Mouse (Mus musculus) heart, postnatal 10 days (tissue): ENCODE results near the gene Sema3e. TPM values are rescaled to one million over a fixed set of nuclear protein-coding genes. Genes with fewer than 3 reads are reported as not detected.

Experiments used
- DNase-seq, 2 experiments: peaks; one replicate each; pipeline ENCODE4 v3.0.0; 2021
- intact Hi-C: fragments of 180-260 bp; cut with DNase I; formaldehyde crosslinking; loops from one replicate; pipeline ENCODE4 v1.15.1; 2025
- total RNA-seq, 2 experiments: library from RNA; stranded (reverse); gene quantifications; 2 replicates each; pipeline ENCODE4 v1.2.3; 2021

Sema3e gene
- total RNA-seq, 2 experiments from 2014 or later = 0.12 to 0.19 TPM

DNA sequence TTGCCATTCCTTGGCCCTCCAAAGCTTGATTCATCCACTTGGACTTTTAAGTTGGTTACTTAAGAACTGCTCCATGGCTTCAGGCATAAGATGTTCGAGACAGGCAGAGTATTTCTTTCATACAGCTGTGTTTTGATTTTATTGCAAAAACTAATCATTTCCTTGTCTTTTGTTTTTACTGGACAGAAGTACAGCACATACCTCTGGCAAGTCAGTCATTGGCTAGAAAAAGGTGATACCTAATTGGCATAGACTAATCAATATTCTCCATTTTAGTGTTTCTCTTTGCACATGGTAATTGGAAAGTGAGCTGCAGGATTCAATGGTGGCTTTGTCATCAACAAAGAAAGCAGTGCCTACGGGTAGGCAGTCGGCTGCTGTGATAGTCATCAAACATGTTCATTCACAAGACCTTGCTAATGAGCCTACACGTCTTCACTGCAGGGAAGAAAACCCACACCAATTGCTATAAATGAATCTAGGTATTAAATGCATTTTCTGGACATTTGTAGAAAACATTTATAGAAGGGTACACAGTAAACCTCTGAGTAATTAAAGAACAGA, 37.9 kb downstream of the Sema3e start:
- DNase-seq = no peak
- intact Hi-C loops = no loop called here

DNA sequence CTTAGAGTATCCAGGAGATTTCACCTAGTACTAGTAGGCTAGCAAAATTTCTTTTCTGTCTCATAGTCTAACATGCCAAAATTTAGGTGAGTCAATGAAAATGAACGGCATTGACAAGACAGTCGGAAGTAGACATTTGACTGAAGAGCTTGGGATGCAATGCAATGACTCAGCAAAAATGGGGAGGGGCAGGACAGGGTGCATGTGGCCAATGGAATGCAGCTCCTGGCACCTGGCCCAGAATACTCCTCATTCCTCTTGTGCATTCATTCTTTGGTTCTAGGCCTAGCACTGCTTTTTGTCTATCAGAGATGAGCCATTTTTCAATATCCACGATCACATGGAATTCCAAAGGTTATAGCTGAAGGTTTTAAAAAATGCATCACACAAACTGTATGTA, 48.1 kb downstream of the Sema3e start:
- intact Hi-C loops = no loop called here
- DNase-seq = peak; percentile 58 to 68

DNA sequence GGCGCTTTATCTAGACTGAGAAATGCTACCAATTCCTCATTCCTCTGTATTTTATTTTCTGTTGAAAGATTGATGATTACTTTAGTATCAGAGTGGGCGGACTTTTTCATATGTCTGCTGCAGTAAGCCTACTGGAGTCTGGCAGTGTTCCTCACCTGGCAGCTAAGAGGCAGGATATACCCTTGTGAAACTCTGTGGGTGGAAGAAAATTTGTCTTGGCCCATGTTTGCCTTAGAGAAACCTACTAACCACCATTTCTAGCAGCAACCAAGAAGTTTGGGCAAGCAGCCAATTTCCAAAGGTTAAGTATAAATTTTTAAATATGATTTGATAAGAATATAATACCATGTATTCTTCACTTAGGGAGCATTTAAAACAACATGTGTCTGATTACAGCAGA, 63.0 kb downstream of the Sema3e start:
- no peak for DNase-seq
- intact Hi-C loops = no loop called here

DNA sequence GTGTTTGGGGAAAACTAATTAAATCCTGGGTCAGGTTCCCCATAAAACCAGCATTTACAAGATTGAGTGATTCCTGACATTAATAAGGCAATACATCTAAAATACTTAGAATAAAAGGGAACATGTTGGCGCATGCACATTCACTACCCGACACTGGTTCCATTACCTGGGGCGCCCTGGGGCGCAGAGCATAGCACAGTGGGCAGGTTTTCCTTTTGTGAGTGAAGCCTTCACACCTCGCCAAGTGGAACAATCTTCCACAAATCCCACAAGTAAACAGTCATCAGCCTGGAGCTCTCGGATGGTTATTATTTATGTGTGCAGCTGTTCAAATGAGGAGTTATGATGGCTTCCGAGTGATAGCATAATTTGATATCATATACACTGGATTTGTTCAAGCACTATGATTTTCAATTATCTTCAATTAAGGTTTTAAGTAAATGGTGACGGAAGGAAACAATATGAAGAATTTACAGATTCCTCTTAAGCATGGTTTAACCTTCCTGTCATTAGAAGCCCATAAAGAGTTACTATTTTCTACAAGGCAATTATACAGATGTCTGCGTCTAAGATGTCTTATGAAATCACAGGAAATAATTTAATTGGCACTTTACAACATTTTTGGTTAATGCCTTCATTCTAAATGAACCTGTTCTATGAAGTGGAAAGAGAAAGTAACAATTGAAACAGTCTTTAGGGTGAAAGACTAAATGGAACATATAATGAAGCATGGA, 65.0 kb downstream of the Sema3e start:
- intact Hi-C loops = no loop called here
- no peak for DNase-seq

DNA sequence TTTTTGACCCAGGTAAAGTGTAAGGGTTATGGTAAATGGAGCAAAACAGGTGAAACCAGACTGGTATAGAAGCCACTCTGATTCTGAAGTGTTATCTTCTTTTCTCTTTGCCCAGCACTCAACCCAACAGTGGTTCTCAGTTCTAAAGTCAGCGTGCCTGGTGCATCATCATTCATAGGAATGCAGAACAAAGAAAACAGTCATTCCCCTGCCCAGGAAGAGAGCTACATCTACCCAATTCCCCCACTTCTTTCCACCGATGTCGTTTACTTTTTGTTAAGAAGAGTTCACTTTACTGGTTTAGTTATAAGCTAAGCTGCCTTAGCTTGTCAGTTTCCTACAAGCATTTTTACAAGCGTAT, 65.5 kb downstream of the Sema3e start:
- no peak for DNase-seq
- intact Hi-C loops = no loop called here

DNA sequence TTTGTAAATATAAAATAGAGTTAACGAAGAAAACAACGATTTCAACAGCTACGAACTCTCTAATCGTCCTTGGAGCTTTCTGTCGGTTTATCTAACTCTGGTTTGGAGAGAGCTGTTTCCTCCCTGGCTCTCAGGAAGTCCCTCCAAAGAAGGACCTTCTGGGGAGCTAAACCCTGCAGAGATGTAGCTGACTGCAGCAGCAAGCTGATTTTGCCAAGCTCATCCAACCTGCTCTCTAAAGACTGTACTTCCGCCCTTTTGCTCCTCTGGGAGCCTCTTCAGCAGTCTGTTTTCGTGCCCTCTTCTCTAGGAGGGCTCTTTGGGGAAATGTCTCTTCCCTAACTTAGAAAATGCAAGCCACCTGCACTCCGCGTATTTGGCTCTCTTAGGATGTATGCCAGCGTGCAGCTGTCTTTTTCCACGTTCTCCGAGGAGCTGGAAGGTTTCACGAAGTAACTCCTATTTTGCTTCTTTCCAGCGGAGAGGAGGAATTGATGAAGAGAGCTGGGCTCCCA, 67.2 kb downstream of the Sema3e start:
- no peak for DNase-seq
- intact Hi-C loops = no loop called here

DNA sequence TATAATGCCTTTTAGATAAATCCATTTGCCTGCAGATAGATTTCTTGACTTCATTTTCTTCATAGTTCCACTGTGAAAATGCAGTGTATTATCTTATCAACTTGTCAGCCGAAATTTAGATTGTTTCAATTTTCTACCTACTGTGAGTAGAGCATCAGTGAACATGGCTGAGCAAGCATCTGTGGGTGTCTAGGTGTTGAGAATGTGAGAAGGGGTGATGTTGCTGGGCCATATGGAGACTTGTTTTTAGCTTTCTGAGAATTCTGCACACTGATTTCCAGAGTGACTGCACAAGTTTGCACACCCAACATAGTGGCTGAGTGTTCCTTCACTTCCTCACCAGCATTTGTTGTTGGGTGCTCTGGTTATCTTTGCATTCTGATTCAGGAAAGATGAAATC, 71.1 kb downstream of the Sema3e start:
- intact Hi-C loops = no loop called here
- no peak for DNase-seq

DNA sequence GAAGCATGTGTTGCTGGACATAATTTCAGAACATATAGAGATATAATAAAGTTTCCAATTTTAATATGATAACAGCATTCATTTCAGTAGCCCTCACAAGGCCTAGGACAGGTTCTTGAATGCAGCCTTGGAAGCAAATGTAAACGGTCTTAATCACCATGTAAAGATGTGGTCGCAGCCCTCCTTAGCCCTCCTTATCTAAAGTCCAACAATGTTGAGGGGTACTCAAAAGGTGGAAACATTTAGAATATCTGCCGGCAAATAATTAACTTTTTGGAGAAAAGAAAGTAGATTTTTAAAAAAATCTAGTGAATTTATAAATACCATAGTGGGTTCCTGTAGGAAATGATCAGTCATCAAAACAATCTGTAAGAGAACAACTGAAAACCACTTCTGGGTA, 73.6 kb downstream of the Sema3e start:
- DNase-seq = no peak
- intact Hi-C loops = no loop called here

DNA sequence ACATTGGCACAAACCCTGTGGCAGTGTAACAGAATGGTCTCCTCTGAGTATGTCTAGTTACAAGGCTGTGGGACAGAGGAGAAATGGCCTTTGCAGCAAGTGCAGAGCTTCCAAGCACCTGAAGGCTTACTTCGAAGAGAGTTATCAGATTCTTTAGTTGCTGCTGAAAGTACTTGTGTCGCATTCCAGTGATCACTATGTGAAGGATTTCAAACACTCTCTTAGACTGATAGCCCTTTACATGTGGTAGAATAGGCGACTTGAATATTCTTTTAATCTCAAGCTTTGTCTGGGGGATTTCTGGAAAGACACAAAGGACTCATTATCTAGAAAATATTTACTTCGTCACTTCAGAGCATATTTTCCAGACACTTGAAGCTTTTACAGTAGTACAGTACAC, 82.3 kb downstream of the Sema3e start:
- intact Hi-C loops = no loop called here
- DNase-seq = no peak

DNA sequence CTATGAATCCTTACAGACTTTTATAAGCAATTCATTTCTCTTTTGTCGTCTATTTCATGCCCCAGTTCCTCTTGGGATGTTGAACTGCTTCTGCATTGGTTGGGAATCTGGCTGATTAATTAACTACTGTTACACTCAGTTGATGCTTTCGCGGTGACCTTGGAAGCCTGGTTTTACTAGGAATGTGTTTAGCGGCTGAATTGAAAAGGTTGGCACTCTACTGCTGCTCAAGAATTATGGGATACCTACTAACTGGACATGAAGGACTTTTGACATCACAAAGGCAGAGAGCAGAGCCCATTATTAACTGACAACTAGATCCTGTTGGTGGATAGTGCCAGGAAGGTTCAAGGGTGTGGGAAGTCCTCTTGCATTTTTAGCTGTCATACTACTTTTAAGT, 83.9 kb downstream of the Sema3e start:
- intact Hi-C loops = no loop called here
- no peak for DNase-seq

DNA sequence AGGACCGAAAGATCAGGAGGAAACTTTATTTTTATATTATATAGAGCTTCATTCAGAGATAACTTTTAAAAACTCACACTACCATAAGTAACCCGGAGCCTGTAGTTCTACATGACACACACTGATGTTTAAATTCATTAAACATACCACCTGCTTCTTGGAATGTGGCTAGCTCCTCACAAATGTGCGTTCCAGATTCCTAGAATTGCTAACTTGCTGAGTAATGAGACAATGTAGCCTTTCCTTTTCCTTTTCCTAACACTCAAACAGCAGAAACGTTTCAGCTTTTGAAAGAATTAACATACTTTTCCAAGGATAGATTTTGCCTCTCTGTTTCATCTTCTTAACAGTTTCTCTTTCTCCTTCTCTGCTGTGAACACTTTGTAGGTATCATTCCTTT, 86.3 kb downstream of the Sema3e start:
- DNase-seq = no peak
- intact Hi-C loops = no loop called here

DNA sequence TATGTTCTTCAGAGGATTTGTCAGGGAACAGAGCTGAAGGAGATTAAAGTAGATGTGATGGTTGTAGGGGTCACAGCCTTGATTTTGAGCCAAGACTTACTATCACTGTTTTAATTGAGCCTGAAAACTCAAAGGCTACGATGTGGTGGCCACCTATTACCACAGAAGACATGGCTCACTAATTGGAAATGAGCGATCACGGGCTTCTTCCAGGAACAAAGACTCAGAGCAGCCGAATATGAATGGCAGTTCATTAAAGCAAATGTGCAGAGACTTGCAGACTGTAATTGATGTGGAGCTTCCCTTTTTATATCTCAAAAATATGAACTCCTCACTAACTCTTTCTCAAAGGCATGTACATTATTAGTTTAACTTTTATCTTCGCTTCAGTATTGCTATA, 96.8 kb downstream of the Sema3e start:
- intact Hi-C loops = no loop called here

DNA sequence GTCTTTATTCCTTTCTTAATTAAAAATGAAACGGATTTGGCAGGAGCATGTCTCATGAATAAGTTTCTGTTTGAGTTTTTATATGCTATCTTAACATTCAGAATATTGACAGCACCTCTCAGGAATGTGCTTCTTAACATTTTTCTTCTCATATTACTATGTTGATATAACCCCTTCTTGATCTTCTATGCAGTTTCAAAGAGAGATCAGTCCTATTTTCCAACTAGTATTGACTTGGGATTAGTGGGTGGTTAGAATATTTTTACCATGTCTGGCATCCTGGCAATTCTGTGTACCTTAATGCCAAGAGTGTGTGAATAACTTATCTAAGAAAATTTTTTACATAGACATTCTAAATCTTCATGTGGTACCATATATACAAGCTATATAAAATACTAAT, 101.5 kb downstream of the Sema3e start:
- DNase-seq = no peak
- intact Hi-C loops = no loop called here

More for the DNA sequence above, 96.8 kb downstream of the Sema3e start:
- no peak for DNase-seq

DNA sequence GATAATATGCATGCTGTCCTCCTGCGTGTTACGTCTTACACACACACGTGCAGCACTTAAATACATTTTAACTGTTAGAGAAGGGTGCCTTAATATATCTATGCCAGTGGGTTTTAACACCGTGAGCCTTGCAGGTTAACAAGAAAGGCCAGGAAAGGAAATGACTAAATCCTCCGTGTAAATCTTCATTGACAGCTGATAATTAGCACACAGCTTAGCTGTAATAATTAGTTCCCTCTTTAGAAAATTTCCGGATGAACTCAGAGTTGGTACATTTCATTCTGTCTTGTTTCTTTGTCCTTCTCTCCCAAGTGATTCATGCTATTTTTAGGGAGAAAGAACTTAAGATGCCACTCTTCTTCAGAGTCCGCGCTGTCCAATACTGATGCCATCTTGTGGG, 110.9 kb downstream of the Sema3e start:
- intact Hi-C loops = no loop called here
- DNase-seq = no peak

DNA sequence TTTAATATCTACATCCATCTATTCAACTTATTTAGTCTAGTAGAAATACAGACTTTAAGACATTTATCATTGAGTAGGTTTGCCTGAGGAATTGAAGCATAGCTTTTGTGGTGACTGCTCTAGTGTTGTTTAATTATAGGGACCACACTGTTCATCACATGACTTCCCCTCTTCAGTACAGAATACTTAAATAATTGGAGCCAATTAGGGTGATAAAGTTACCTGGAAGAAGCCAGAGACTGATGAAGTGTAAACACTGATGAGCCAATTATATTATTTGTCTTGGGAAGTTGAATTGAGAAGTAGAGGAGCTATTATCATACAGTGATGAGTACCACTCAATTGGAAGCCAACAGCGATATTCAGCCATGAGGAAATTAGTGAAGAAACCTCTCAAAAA, 113.6 kb downstream of the Sema3e start:
- intact Hi-C loops = no loop called here
- DNase-seq = no peak

DNA sequence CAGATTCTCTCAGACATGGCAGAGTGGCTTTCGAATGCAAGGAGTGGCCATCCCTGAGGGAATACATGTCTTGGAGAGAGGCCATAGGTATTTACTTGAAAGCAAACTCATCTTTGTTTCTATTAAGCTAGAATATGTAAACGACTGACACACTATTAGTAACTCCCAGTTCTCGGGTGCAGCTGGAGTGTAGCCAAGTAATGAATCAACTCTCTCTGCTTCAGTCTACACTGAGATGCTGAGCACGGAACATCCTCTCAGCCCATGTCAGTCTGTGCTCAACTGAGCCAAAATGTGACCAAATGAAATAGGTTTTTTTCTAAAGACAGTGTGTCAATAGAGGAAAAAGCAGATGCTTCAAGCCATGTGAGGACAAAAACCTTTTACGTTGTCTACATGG, 137.5 kb downstream of the Sema3e start:
- intact Hi-C loops = no loop called here
- DNase-seq = no peak

DNA sequence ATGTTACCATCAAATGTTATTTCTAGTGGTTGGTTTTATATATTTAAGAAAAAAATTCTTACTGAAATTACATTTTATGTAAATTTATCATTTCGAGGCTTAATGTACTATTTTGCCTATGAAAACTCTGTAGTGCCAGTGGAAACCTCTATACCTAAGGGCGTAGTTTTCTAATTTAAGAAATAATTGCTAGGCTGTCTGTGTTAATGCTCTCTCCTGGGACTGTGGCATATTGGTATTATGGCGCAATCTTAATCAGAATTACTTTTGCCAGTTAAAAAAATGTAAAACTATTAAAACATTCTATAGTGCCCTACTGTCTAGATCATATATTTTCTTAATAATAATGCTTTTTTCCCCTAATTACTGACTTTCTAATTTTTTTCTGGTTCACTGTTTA, 138.2 kb downstream of the Sema3e start:
- no peak for DNase-seq
- intact Hi-C loops = no loop called here

DNA sequence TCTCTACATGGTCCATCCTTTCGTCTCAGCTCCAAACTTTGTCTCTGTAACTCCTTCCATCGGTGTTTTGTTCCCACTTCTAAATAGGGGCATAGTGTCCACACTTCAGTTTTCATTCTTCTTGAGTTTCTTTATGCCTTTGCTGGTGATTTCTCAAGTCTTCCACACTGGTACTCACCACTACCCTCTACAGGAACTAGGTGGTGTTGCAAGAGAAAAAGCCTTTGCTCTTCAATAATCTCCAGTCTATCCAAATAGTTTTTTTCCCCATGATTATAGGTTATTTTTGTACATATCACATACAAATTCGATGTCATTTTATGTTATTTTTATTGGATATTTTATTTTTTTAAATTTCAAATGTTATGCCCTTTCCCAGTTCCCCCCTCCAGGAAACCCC, 142.7 kb downstream of the Sema3e start:
- no peak for DNase-seq
- intact Hi-C loops = no loop called here

DNA sequence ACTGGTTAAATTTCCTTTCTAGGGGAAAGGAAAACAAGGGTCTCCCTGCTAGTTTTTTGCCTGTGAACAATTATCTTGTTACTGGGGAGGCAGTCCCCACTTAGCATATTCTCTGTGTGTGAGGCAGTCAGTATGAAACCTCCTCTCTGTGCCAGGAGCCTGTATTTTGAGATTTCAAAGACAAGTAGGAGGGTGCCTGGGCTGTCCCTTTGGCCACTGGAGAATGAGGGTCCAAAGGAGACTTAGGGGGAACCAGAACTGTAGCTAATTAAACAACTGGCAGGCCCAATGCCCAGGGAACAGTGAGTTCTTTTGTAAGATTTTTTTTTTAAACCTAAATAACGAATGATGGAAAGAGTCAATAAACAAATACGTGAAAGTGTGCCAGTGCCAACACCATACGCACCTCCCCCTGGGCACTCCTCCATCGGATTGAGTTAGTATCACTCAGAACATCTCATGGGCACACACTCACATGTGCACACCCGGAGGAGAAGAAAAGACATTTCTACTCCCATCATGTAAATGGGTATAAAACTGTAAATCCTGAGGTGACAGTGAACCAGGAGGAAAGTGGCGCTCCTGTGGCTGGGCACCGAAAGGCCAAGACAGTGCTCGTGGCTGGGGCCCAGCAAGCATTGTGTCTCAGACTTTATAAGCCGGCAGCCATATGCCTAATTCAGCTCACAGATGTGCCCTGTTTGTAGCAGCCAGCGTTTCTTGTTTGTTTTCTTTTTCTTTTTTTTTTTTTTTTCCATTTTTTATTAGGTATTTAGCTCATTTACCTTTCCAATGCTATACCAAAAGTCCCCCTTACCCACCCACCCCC, 148.5 kb downstream of the Sema3e start:
- intact Hi-C loops = no loop called here
- no peak for DNase-seq

DNA sequence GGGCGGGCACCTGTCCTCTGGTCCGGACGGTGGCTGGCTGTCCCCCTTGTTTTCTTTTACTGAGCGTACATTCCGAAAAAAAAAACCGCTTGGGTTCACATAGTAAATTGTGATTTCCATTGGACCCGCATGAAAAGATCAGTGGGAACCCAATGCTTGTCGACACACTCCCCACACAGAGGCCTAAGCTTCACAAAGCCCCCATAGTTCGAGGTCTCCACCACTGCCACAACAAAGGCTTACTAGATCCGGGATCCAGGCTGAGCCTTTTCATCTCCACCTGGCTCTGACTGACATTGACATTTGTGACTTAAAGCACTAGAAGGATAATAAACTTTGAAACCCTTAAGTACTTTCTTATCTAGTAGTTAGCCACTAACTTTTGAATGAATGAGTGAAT, 155.5 kb downstream of the Sema3e start:
- DNase-seq = no peak
- intact Hi-C loops = no loop called here

DNA sequence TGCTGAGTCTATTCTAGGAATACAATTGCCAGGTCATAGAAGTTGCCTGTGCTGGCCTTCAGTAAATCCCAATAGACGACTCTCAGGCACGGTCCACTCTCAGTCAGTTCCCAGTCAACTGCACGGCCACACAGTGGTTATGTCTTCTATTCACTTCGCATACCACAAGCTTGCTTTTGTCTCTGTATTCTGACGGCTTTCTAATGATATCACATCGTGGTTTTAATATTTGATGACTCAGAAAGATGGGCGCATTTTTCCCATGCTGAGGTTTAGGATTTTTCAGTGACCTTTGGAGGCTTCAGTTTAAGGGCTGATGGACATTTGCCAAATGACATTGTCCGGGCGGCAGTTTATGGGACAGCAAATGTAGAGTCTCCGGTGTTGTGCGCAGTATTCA, 157.1 kb downstream of the Sema3e start:
- DNase-seq = no peak
- intact Hi-C loops = no loop called here
